Mouse (Mus musculus) MEL (cell line): Measurements from ENCODE around the gene Eml2. TPM values are rescaled to one million over a fixed set of nuclear protein-coding genes. Genes with fewer than 3 reads are reported as not detected.

ENCODE experiments used
- DNase-seq: peaks from one replicate; pipeline ENCODE4 v3.0.0; 2011; ENCODE audit warnings: low read depth, low spot score
- H3K27ac ChIP-seq: 2 replicates; pipeline ENCODE4 v1.5.1; 2012; ENCODE audit warnings: low read depth, mild to moderate bottlenecking, control low read depth, low read length, moderate library complexity; ENCODE audit not compliant: control insufficient read depth
- H3K27me3 ChIP-seq, 2 experiments: fragments of 150-350 bp in 1 of 2; sonication (generic) in 1 of 2; 2 replicates each; pipeline ENCODE4 v1.6.1; 2012; ENCODE audit warnings: low read length in 2 of 2, mild to moderate bottlenecking in 2 of 2, improper control_type of control experiment in 1 of 2, moderate library complexity in 1 of 2; ENCODE audit not compliant: insufficient read depth in 2 of 2, control insufficient read depth in 1 of 2
- H3K36me3 ChIP-seq, 2 experiments: 2 replicates each; pipeline ENCODE4 v1.6.1; 2012 to 2014; ENCODE audit warnings: low read length in 2 of 2, improper control_type of control experiment in 1 of 2, inconsistent platforms in 1 of 2, mild to moderate bottlenecking in 1 of 2; ENCODE audit not compliant: insufficient read depth in 2 of 2, control insufficient read depth in 1 of 2
- H3K4me1 ChIP-seq, 2 experiments: fragments of 150-350 bp in 1 of 2; sonication (generic) in 1 of 2; 2 replicates each; pipeline ENCODE4 v1.6.1; 2012; ENCODE audit warnings: low read length in 2 of 2, improper control_type of control experiment in 1 of 2, mild to moderate bottlenecking in 1 of 2; ENCODE audit not compliant: insufficient read depth in 2 of 2, control insufficient read depth in 1 of 2
- H3K4me3 ChIP-seq, 2 experiments: fragments of 150-350 bp in 1 of 2; sonication (generic) in 1 of 2; 2 replicates each; pipeline ENCODE4 v1.5.1; 2012; ENCODE audit warnings: low read depth in 2 of 2, low read length in 2 of 2, mild to moderate bottlenecking in 2 of 2, moderate library complexity in 2 of 2, control low read depth in 1 of 2, improper control_type of control experiment in 1 of 2; ENCODE audit not compliant: control insufficient read depth in 1 of 2, insufficient read depth in 1 of 2
- H3K79me2 ChIP-seq: 2 replicates; pipeline ENCODE4 v1.6.1; 2012; ENCODE audit warnings: mild to moderate bottlenecking, low read length, moderate library complexity; ENCODE audit not compliant: control insufficient read depth, poor library complexity, insufficient read depth
- H3K9ac ChIP-seq: 2 replicates; pipeline ENCODE4 v1.6.1; 2012; ENCODE audit warnings: low read depth, mild to moderate bottlenecking, control low read depth, low read length, moderate library complexity; ENCODE audit not compliant: control insufficient read depth, poor library complexity, severe bottlenecking
- H3K9me3 ChIP-seq: fragments of 150-350 bp; sonication (generic); replicated peaks from 2 replicates; pipeline ENCODE4 v1.6.1; 2012; ENCODE audit warnings: mild to moderate bottlenecking, low read length, improper control_type of control experiment, moderate library complexity; ENCODE audit not compliant: insufficient read depth
- CHD1 ChIP-seq: IDR thresholded peaks from 2 replicates; pipeline ENCODE4 v1.6.1; 2012; ENCODE audit warnings: low read depth, mild to moderate bottlenecking, inconsistent platforms, low read length, improper control_type of control experiment
- CHD2 ChIP-seq: IDR thresholded peaks from 2 replicates; pipeline ENCODE4 v1.6.1; 2011; ENCODE audit warnings: low read length, improper control_type of control experiment
- ELF1 ChIP-seq: IDR thresholded peaks from 2 replicates; pipeline ENCODE4 v1.6.1; 2014; ENCODE audit warnings: low read depth, mild to moderate bottlenecking, inconsistent platforms, low read length, improper control_type of control experiment, moderate library complexity
- ETS1 ChIP-seq: IDR thresholded peaks from 2 replicates; pipeline ENCODE4 v1.6.1; 2012; ENCODE audit warnings: low read depth, mild to moderate bottlenecking, inconsistent platforms, low read length, improper control_type of control experiment, moderate library complexity
- HCFC1 ChIP-seq: IDR thresholded peaks from 2 replicates; pipeline ENCODE4 v1.6.1; 2012; ENCODE audit warnings: low read depth, mild to moderate bottlenecking, inconsistent platforms, low read length, improper control_type of control experiment, moderate library complexity
- MEF2A ChIP-seq: IDR thresholded peaks from 2 replicates; pipeline ENCODE4 v1.6.1; 2014; ENCODE audit warnings: low read depth, mild to moderate bottlenecking, inconsistent platforms, low read length, improper control_type of control experiment; ENCODE audit not compliant: poor library complexity, insufficient replicate concordance, severe bottlenecking; ENCODE audit errors: extremely low read depth
- MYB ChIP-seq: IDR thresholded peaks from 2 replicates; pipeline ENCODE4 v1.6.1; 2011; ENCODE audit warnings: mild to moderate bottlenecking, low read depth, low read length, improper control_type of control experiment
- NRF1 ChIP-seq: IDR thresholded peaks from 2 replicates; pipeline ENCODE4 v1.6.1; 2014; ENCODE audit warnings: low read depth, mild to moderate bottlenecking, inconsistent platforms, low read length, improper control_type of control experiment, moderate library complexity; ENCODE audit not compliant: poor library complexity, insufficient read depth, severe bottlenecking
- POLR2A ChIP-seq, 2 experiments: IDR thresholded peaks; 2 replicates each; pipeline ENCODE4 v1.6.1; 2011 to 2012; ENCODE audit warnings: low read length in 2 of 2, mild to moderate bottlenecking in 2 of 2, control low read depth in 1 of 2, improper control_type of control experiment in 1 of 2, low read depth in 1 of 2, moderate library complexity in 1 of 2; ENCODE audit not compliant: control insufficient read depth in 1 of 2, insufficient read depth in 1 of 2, poor library complexity in 1 of 2
- RCOR1 ChIP-seq: IDR thresholded peaks from 2 replicates; pipeline ENCODE4 v1.6.1; 2012; ENCODE audit warnings: low read depth, mild to moderate bottlenecking, inconsistent platforms, low read length, improper control_type of control experiment
- SMC3 ChIP-seq: IDR thresholded peaks from 2 replicates; pipeline ENCODE4 v1.6.1; 2011; ENCODE audit warnings: low read depth, low read length, improper control_type of control experiment
- TAL1 ChIP-seq: IDR thresholded peaks from 2 replicates; pipeline ENCODE4 v1.6.1; 2012; ENCODE audit warnings: mild to moderate bottlenecking, inconsistent platforms, low read length, moderate library complexity, mixed read lengths
- USF1 ChIP-seq: IDR thresholded peaks from 2 replicates; pipeline ENCODE4 v1.6.1; 2014; ENCODE audit warnings: low read depth, mild to moderate bottlenecking, inconsistent platforms, low read length, improper control_type of control experiment, moderate library complexity
- USF2 ChIP-seq, 2 experiments: IDR thresholded peaks; 2 replicates each; pipeline ENCODE4 v1.6.1; 2011 to 2012; ENCODE audit warnings: improper control_type of control experiment in 2 of 2, low read length in 2 of 2, borderline replicate concordance in 1 of 2, inconsistent platforms in 1 of 2, low read depth in 1 of 2, mild to moderate bottlenecking in 1 of 2; ENCODE audit not compliant: insufficient read depth in 1 of 2
- ZC3H11A ChIP-seq: IDR thresholded peaks from 2 replicates; pipeline ENCODE4 v1.6.1; 2012; ENCODE audit warnings: low read depth, mild to moderate bottlenecking, inconsistent platforms, low read length, improper control_type of control experiment
- ZMIZ1 ChIP-seq: IDR thresholded peaks from 2 replicates; pipeline ENCODE4 v1.6.1; 2012; ENCODE audit warnings: low read depth, mild to moderate bottlenecking, inconsistent platforms, low read length, improper control_type of control experiment, moderate library complexity
- ZNF384 ChIP-seq: IDR thresholded peaks from 2 replicates; pipeline ENCODE4 v1.6.1; 2012; ENCODE audit warnings: low read depth, mild to moderate bottlenecking, inconsistent platforms, low read length, improper control_type of control experiment
- polyA plus RNA-seq, 2 experiments: library from polyadenylated mRNA; stranded (reverse) in 1 of 2; unstranded in 1 of 2; fragments of >175 nt in 1 of 2; fragments of >200 nt in 1 of 2; gene quantifications; 2 replicates each; pipeline versions ENCODE4 v1.2.1 to v1.2.4; 2012; ENCODE audit warnings: low replicate concordance in 2 of 2, low read depth in 1 of 2; ENCODE audit not compliant: insufficient read length in 2 of 2, insufficient read depth in 1 of 2, missing spikeins in 1 of 2
- total RNA-seq: library from RNA; depleted of rRNA; stranded (reverse); fragments of 300-350 nt; gene quantifications from 2 replicates; pipeline ENCODE4 v1.2.3, GENCODE M21; 2012

Gene Eml2
- total and polyA plus RNA-seq, 3 experiments, result 22.0 to 43.6 TPM; not detected in 1

GRCm38 (mm10) chr7:19247511-19247910 is 71.3 kb downstream of the Eml2 start:
- no peak overlapping the region for H3K9ac ChIP-seq
- H3K36me3 ChIP-seq, result peaks cover 4 to 14% of the 10 kb centered on the region in 2 experiments; a peak in 3 of 4 replicates

GRCm38 (mm10) chr7:19252078-19252477 is 75.9 kb downstream of the Eml2 start:
- Histone ChIP-seq H3K79me2 (no peaks in the 10 kb centered on the region), H3K27ac (no peak overlapping the region), H3K4me3 (no peak overlapping the region), H3K4me1 (peaks cover 0 to 6% of the 10 kb centered on the region in 2 experiments; a peak in 2 of 4 replicates), H3K9me3 (no peaks in the 10 kb centered on the region), H3K36me3 (peaks cover 0 to 2% of the 10 kb centered on the region in 2 experiments; a peak in 3 of 4 replicates), H3K9ac (no peak overlapping the region), H3K27me3 (no peaks in the 10 kb centered on the region)
- no peak for DNase-seq
- TF ChIP-seq SMC3 (no peak), ZNF384 (no peak), NRF1 (no peak), ZC3H11A (no peak), ZMIZ1 (no peak), MYB (no peak), RCOR1 (no peak), USF1 (no peak), USF2 (IDR thresholded peaks at IDR 0.05; ENCODE audit: borderline replicate concordance in 1 of 2, insufficient read depth in 1 of 2, low read depth in 1 of 2, low read length in 2 of 2) (no peak), MEF2A (no peak)

More at GRCm38 (mm10) chr7:19247511-19247910, 71.3 kb downstream of the Eml2 start:
- Histone ChIP-seq H3K27ac (no peak overlapping the region; the same call in 1 of the 2 replicates), H3K4me3 (no peak overlapping the region), H3K4me1 (peaks cover 0 to 16% of the 10 kb centered on the region in 2 experiments; a peak in 3 of 4 replicates), H3K27me3 (no peaks in the 10 kb centered on the region), H3K9me3 (no peaks in the 10 kb centered on the region), H3K79me2 (no peaks in the 10 kb centered on the region)
- no peak for DNase-seq
- TF ChIP-seq ETS1, result no peak
- no peak for TF ChIP-seq ELF1
- no peak for TF ChIP-seq MEF2A
- no peak for TF ChIP-seq HCFC1
- TF ChIP-seq ZNF384, result no peak
- no peak for TF ChIP-seq CHD1
- TF ChIP-seq TAL1, result no peak
- no peak for TF ChIP-seq POLR2A (IDR thresholded peaks at IDR 0.05; ENCODE audit: control insufficient read depth in 1 of 2, insufficient read depth in 1 of 2, low read depth in 1 of 2, low read length in 2 of 2, poor library complexity in 1 of 2)
- no peak for TF ChIP-seq USF2 (IDR thresholded peaks at IDR 0.05; ENCODE audit: borderline replicate concordance in 1 of 2, insufficient read depth in 1 of 2, low read depth in 1 of 2, low read length in 2 of 2)
- no peak for TF ChIP-seq CHD2
- TF ChIP-seq, all 39 proteins: peak for 0
